Mouse (Mus musculus) CH12.LX (cell line): ENCODE results near the gene Tmem158.

Experiments
- CHD1 ChIP-seq: IDR thresholded peaks from 2 replicates; pipeline ENCODE4 v1.6.1; 2012; ENCODE audit warnings: low read depth, low read length, improper control_type of control experiment, inconsistent platforms
- CTCF ChIP-seq, 2 experiments: IDR thresholded peaks in 1 of 2; conservative IDR thresholded peaks in 1 of 2; 2 replicates each; pipeline ENCODE4 v1.5.1; 2011 to 2012; ENCODE audit warnings: low read depth in 2 of 2, low read length in 2 of 2, improper control_type of control experiment in 1 of 2, inconsistent platforms in 1 of 2, mild to moderate bottlenecking in 1 of 2, moderate library complexity in 1 of 2
- ELF1 ChIP-seq: IDR thresholded peaks from 2 replicates; pipeline ENCODE4 v1.6.1; 2014; ENCODE audit warnings: low read depth, mild to moderate bottlenecking, inconsistent platforms, low read length, improper control_type of control experiment
- MYC ChIP-seq: IDR thresholded peaks from 2 replicates; pipeline ENCODE4 v1.6.1; 2011; ENCODE audit warnings: low read depth, mild to moderate bottlenecking, improper control_type of control experiment, low read length
- POLR2A ChIP-seq: IDR thresholded peaks from 2 replicates; pipeline ENCODE4 v1.6.1; 2011; ENCODE audit warnings: low read depth, mild to moderate bottlenecking, improper control_type of control experiment, low read length
- TCF12 ChIP-seq: IDR thresholded peaks from 2 replicates; pipeline ENCODE4 v1.6.1; 2014; ENCODE audit warnings: low read depth, mild to moderate bottlenecking, inconsistent platforms, low read length, improper control_type of control experiment

DNA sequence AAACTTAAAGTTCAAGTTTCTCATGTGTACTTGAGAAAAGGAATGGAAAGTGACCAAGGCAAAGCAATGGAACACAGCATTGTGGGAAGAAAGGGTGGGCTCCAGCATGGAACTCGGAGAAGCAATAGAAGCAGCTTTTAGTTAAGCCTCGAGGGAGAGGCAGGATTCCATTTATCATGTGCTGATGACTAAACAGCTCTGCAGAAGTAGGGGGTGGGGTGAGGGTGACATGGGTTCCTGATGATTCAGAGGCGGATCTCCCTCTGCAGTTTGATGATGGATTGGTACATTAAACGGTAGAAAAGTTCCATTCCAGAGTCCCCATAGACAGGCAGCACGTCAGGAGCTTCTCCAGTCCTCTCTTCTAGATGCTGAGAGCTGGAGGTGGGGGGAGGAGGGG lies 48.5 kb upstream of the Tmem158 start:
- TF ChIP-seq CTCF (conservative IDR thresholded peaks at IDR 0.05 in 1 of 2, IDR thresholded peaks at IDR 0.05 in 1 of 2; ENCODE audit: low read depth in 2 of 2, low read length in 2 of 2): no peak
- TF ChIP-seq MYC: no peak
- TF ChIP-seq TCF12: no peak
- no peak for TF ChIP-seq ELF1
- TF ChIP-seq POLR2A: no peak
- no peak for TF ChIP-seq CHD1
